Mouse (Mus musculus) layer of hippocampus, postnatal 10 days (tissue): ENCODE data around the gene Vamp2. TPM values are rescaled to one million over a fixed set of nuclear protein-coding genes. Genes with fewer than 3 reads are reported as not detected.

Experiments used
- DNase-seq, 2 experiments: peaks; one replicate each; pipeline ENCODE4 v3.0.0; 2021; ENCODE audit warnings: low spot score in 2 of 2
- total RNA-seq, 2 experiments: library from RNA; stranded (reverse); gene quantifications; 2 replicates each; pipeline ENCODE4 v1.2.3; 2021

Gene Vamp2
- total RNA-seq, 2 experiments from 2014 or later = 909 to 1,029 TPM

DNA sequence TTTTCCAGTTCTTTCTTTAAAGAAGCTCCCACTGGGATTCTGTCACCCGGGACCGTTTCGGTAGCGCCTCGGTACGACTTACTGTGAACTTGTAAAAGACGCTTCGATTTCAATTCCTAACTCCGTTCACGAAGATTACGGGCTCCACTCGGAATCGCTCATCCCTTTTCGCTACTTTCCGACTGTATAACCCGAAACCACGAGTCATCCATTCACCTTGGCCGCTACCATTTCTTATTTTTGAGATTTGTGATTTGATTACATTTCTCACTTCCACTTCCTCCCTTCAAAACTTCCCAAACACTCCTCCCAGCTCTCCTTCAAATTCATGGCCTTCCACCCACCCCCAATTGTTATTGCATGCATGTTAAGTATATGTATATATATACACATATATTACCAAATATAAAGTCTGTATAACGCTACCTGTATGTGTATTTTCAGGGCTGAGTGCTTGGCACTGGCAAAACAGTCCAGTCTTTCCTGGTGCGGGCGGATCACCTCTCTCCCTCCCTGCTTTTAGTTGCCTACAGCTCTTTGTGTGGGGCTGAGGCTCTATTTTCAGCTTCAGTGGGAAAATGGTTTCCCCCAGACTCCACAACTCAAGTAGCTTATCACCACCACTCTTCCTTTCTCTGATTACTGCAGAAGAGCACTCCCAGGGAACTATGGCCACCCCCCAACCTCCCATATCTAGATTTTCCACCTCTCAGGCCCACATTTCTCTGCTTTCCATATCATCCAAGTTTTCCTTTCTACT is 22.9 kb downstream of the Vamp2 start:
- DNase-seq = no peak

DNA sequence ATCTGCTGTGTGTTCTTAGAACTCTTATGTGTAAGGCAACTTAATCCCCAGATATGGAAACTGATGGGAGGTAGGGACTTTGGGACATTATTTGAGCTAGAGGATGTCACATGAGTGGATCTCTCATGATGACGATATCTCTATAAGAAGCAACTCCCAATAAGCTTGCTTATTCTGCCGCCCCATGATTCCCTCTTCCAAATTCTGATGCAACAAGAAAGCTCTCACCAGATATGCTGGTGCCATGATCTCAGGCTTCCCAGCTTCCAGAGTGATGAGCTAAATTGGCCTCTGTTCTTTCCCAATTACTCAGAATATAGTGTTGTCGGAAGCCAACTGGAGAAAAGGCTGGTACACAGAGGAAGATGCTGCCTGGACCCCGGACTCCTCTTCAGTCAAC is 23.6 kb downstream of the Vamp2 start:
- no peak for DNase-seq

DNA sequence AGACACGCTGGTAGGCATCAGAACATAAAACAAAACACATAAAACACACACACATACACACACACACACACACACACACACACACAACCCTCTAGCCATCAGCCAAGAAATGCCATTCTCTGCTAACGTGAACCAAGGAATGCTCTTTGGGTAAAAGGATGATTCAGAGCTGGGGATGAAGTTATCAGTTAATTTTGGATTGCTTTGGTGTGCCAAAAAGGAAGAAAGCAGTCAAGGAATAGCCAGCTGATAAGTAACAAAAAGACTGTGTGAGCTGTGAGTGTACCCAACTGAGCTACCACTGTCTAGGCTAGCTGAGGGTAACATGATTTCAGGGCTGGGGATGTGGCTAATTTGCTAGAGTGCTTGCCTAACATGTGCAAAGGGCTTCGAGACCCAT is 25.7 kb downstream of the Vamp2 start:
- DNase-seq = no peak

DNA sequence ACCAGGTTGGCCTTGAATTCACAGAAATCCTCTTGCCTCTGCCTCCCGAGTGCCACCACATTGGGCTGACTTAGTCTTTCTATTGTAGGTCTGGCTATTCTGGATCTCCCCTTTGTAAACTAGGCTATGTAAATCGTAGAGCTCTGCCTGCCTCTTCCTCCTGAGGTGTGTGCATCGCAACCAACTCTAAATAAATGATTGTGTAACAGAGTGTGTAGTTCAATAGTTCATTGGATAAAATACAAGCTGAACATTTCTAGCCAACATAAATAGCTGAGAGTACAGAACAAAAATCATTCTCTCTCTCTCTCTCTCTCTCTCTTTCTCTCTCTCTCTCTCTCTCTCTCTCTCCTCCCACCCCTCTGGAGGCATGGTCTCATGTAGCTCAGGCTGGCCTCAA is 26.3 kb downstream of the Vamp2 start:
- no peak for DNase-seq

DNA sequence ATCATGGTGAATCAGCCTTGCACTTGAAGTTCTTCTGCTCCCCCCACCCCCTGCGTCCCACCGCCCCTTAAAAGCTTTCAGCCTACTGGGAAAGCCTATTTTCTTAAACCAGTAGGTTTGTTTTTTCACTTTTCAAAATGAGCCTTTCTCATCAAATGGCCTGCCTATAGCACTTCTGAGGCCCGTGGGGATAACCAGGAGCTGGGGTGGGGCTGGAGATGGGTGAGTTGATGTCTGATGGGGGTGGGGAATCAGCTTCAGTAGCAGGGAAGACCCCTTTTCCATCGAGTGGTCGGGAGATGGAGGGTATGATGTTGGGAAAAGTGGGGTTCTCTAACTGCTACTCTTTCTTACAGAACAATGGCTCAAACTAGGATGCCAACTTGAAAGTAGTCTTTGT is 28.6 kb downstream of the Vamp2 start:
- DNase-seq = no peak

DNA sequence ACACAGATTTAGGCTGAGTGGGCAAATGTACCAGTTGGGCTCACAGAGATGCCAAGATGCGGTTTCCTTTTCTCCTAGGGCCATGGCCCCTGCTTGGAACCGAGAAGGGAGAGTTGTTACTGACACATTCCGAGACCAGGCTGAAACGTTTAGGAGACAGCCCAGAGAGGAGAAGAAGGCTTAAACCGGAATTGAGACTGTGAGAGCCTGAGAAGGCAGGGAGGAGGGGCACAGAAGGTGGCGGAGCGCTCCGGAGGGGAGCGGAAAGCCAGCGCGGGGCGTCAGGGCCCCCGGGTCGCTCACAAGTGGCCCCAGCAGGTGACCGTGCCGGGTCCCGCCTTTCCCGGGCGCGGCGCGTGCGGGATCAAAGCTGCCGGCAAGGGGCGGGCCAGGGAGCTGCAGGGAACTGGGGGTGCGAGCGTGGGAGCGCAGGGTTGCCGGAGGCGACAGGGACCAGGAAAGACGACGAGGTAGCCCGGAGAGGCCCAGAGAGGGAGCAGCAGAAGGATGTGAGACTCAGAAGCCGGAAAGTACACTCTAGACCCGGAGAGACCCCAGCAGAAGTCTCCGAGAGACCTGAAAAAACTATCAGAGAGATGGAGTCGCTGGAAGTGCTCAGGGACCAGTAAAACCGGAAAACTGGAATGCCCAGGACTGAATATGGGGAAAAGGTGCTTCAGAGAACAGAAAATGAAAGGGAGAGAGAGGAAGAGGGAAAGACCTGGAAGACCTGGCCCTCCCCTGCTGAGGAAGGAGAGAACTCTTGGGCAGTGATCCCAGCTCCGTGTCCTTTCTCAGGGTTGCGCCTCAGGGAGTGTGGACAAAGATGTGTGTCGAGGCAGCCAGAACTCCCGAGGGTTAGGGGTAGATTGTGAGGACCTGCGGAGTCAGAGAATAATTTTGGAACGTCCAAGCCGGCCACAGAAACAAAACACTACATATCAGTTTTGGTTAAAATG is 29.7 kb downstream of the Vamp2 start:
- DNase-seq = peak; percentile 53 to 69

DNA sequence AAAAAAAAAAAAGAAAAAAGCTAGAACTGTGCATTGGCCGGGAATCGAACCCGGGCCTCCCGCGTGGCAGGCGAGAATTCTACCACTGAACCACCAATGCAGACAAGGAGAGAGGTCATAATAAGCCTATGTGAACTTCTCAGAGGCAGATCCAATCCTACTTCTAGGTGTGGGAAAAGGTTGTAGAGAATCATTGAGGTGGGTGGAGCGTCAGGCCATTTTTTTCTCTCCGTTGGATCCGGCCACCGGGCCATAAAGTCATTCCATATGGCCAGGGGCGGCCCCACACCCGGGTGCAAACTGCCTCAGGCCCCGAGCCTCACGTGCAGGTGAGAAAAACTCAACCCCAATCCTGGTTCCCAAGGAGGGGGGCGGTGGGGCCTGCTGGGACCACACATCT is 30.5 kb downstream of the Vamp2 start:
- DNase-seq = peak; percentile 91 to 92

DNA sequence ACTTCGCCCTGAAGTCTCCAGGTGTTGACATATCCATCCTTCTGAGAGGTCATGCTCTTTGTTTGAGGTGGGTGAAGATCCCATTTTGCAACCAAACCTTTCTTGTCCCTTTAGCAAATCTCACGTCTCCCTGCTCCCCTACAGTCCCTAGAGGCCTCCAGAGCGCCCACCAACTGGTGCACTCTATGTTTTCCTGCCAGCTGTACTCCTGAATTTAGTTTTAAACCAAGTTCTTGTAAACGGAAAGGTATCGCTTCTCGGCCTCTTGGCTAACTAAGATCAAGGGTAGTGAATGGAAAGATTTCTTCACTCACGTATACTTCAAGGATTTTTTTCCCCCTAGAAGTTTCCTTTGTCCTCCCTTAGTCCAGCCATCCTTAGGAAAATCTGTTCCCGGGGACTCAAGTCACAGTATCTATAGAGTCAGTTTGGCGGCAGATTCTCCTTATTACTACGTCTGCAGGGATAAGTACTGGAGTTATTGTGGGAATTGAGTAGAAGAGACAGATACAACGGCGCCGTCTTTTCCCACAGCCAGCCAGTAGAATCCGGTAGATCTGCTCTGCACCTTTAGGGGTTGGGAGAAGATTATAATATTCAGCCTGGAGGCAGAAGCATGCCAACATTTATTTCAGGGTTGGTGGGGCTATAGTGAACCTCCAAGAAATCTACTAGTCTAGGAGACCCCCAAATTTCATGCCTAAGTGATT is 31.3 kb downstream of the Vamp2 start:
- DNase-seq = no peak

DNA sequence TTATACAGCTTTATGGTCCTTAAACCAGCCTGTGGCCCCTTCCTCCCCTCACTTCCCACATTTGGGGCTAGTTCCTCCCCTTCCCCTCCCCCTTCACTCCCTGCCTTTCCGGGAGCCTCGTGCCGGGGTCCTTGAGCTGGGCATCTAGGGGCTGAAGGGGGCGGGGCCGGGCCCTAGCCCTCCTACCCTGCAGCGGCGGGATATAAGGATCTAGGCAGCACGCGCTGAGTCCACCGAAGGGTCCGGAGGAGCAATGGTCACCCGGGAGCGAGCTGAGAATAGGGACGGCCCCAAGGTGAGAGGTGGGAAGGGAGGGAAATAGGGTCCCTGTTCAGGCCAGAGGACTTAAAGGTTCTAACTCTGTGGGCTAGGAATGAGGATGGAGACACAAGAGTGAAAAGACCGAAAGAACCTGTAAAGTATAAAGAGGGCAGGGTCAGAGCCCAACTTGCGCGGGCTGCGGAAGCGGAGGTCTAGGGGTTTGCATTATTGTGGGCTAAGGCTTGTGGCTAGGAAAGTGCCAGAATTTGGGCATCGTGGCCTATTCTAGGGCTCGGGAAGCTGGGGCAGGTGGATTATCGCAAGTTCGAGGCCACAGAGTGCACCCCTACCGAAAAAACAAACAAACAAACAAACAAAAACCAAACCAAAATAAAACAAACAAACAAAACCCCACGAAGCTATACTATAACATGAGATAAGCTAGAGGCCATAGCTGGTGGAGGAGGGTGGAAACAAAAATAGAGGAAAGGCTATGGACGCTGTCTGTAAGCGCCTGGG is 32.1 kb downstream of the Vamp2 start, which contains the start of gene Hes7:
Gene Hes7, plus strand, starts transcription at position 184 of the 780 bp plus-strand sequence.
- no peak for DNase-seq

DNA sequence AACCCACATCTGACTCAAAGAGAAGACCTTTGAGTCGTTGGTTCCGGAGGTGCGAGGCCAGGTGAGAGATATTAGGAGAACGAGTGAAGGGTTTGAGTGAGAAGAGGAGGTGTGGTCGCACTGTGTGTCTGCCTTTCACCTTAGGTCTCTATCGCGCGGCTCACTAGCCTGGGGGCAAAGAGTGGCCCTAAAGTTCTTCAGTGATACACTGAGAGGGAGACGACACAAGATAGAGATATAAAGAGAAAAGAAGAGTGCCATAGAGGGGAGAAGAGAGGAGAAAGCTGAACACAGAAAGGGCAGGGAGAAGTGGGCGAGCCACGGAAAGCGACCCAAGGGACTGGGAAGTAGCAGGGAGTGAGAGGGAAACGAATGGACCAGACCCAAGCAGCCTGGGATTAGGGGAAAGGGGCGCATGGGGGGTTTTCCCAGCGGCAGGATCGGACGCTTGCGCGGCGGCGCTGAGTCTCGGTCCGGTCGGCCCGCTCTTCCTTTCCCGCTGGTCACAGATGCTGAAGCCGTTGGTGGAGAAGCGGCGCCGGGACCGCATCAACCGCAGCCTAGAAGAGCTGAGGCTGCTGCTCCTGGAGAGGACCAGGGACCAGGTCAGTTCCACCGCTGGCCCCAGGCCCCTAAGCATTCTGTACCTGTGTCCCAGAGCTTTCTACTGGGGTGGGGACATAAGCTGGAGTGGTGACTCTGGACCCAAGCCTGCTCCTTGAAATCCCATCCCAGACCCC is 32.9 kb downstream of the Vamp2 start:
- peak in 1 of 2 experiments; percentile 43 for DNase-seq

DNA sequence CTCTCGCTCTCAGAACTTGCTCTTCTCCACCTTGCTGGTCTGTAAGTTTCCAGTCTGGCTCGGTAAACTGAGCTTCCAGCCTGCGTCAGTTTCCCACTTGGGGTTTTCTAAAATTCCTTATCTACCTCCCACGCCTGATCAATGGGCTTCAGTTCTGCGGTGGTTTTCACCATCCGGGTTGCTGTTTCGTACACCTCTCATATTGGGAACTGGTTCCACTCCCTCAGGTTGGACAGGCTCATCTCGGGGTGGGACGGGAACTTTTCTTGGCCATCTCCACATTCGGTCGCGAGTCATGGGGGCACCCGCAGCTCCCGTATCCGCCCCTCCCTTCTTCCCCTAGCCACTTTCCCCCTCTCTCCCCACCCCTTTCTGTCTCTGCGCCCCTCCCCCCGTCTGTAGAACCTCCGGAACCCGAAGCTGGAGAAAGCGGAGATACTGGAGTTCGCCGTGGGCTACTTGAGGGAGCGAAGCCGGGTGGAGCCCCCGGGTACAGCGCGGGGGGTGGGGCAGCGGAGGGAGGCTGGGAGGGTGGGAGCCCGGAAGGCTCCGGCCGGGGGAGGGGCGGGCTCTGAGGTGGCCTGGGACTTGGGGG is 33.5 kb downstream of the Vamp2 start:
- peak in 1 of 2 experiments; percentile 64 for DNase-seq

DNA sequence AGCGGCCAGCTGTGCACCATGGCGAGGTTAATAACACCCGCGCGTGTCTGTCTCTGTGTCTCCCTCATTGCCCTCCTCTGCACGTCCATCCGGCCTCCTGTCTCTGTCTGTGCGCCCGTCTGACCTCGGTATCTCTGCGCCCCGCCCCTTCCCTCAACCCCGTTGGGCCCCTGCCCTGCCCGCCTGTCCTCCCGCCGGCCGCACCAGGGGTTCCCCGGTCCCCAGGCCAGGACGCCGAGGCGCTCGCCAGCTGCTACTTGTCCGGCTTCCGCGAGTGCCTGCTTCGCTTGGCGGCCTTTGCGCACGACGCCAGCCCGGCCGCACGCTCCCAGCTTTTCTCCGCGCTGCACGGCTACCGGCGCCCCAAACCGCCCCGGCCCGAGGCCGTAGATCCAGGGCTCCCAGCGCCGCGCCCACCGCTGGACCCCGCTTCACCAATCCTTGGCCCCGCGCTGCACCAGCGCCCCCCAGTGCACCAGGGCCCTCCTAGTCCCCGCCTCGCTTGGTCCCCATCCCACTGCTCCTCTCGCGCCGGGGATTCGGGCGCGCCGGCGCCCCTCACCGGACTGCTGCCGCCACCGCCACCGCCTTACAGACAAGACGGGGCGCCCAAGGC is 34.2 kb downstream of the Vamp2 start, which contains the start of gene 9130213A22Rik:
Gene 9130213A22Rik, minus strand, starts transcription at position 254 of the 616 bp plus-strand sequence.
- DNase-seq = peak; percentile 92 to 95

DNA sequence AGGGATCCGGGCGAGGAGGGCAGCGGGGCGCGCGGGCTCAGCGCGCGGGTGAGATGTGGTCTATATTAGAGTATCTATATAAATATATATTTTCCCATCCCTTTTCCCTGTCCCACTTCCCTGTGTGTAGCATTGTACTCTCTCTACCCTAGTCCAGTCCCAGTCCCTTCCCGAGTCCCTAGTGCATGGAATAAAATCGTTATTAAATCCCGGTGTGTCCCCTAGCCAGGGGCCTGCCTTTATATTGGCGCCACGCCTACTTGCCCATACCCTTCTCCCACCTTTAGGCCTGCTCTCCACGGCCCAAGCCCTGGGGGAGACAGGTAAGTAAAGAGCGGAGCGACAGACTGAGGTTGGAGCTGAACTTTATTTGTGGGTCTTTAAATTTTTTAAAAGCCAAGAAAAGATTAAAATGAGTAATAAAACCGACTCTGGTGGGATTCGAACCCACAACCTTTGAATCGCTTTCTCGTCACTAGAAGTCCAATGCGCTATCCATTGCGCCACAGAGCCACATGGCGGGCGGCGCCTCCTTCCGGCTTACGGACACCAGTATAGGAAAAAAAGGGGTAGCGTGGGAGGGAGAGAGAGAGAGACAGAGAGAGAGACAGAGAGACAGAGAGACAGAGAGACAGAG is 34.9 kb downstream of the Vamp2 start:
- peak; percentile 96 for DNase-seq

DNA sequence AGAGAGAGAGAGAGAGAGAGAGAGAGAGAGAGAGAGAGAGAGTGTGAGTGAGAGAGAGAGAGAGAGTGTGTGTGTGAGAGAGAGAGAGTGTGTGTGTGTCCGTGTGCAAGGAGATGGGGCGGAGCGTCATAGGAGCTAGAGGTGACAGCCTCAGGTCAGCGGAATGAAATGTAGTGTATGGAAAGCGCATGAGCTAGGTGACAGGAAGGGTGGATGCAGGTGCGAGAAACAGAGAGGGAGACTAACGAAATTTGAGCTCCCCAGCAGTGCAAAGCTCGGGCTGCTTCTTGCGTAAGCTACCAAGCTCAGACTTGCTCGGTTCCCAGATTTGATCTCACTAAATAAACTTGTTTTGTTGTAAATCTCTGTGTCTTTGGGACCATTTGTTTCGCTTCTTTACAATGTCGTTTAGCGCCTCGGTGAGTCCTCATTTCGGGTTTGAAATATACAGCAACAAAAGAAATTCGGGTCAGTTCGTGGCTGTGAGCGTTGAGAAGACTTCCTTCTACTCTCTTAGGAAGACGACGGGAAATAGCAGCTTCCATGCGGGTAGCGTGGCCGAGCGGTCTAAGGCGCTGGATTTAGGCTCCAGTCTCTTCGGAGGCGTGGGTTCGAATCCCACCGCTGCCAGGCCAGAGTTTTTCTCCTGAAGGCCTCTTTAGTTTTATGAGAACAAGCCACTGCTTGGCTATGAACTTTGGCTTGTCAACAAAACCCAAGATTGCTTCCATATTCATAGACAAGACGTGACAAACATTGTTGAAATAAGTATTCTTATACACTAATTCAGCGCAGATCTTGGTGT is 35.6 kb downstream of the Vamp2 start:
- peak; percentile 91 to 95 for DNase-seq

DNA sequence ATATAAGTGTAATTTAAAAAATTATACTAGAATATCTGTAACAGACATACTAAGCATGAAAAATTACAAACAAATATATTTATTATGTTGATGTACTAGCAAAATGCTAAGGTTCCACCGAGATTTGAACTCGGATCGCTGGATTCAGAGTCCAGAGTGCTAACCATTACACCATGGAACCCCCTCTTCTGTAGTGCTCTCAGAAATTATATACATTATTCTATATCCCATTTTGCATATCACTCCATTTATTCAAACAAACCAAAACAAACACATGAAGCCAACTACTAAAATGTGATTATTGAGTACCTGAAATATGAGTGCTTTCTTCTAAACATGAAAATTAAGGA is 36.2 kb downstream of the Vamp2 start:
- peak; percentile 68 to 73 for DNase-seq

DNA sequence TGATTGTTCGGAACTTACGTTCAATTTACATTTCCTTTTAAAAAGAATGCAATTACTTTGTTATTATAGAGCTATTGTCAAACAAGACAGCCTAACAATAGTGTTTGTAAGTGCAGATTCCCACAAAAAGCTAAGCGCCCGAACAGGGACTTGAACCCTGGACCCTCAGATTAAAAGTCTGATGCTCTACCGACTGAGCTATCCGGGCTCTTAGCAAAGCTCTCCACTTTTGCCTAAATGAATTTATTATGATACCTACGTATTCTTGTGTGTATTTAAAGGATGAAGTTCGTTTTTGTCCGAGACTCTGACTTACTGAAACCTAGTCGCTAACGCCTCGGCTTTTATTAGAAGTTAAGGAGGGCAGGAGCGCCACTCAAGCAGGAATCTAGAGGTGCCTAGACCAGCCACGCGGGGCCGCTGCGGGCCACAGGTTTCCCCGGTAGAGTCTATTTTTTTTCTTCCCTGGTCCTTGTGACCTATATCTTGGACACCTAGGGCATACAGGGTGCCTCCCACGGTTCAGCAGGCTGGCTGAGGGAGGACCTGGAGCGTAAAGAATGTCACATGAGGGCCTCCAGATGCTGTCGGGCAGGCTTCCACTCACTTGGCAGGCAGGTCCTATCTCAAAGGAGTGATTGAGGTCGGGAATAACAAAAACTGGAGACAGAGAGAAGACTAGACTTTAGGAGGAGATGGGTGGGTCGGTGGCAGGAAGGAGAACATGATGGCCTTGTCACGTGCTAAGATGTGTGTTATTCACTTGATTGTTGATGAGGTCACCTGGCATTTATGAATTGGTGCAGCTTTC is 37.0 kb downstream of the Vamp2 start:
- DNase-seq = peak; percentile 78 to 83

DNA sequence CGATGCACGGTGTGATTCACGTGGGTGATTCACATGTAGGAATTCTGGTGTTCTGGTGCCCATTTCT is 37.4 kb downstream of the Vamp2 start, which contains the start of gene Aloxe3:
Gene Aloxe3, plus strand, starts transcription at position 45 of the 67 bp plus-strand sequence.
- no peak for DNase-seq
